Mouse (Mus musculus): ENCODE data around the gene Pknox2. TPM values are rescaled to one million over a fixed set of nuclear protein-coding genes. Genes with fewer than 3 reads are reported as not detected.

Pknox2 gene
- polyA plus RNA-seq, 1 experiment from 2014 or later = 13.2 TPM

GRCm38 (mm10) chr9:37122971-37123370 lies 24.2 kb downstream of the Pknox2 start:
- WGBS = 81% methylated on average over 6 of the region's 6 CpGs
- no peaks in the 10 kb centered on the region for H3K9me3 ChIP-seq (replicated peaks; ENCODE audit: control insufficient read depth, low read length)

GRCm38 (mm10) chr9:37122381-37122780 lies 24.8 kb downstream of the Pknox2 start:
- no peak for ATAC-seq (replicated peaks; ENCODE audit: insufficient number of reproducible peaks, low FRiP score, low TSS enrichment, low read depth)
- H3K9me3 ChIP-seq (replicated peaks; ENCODE audit: control insufficient read depth, low read length) = no peaks in the 10 kb centered on the region
- no peak for DNase-seq (ENCODE audit: low spot score)
- no peaks in the 10 kb centered on the region for H3K27me3 ChIP-seq (ENCODE audit: control insufficient read depth, insufficient read depth, low read length)
- 48% methylated on average over 1 of the region's 1 CpGs for WGBS
- no peaks in the 10 kb centered on the region for H3K36me3 ChIP-seq (replicated peaks; ENCODE audit: control insufficient read depth, insufficient read depth, low read depth, low read length)
- no peak overlapping the region for H3K9ac ChIP-seq (replicated peaks; ENCODE audit: low read length)
- no peak overlapping the region for H3K4me3 ChIP-seq (ENCODE audit: low read depth, low read length)
- H3K4me1 ChIP-seq (ENCODE audit: control insufficient read depth, insufficient read depth, low read length) = no peaks in the 10 kb centered on the region; the same call in 1 of the 2 replicates
- H3K27ac ChIP-seq (replicated peaks; ENCODE audit: low read depth, low read length) = no peak overlapping the region
- no peak overlapping the region for H3K4me2 ChIP-seq (ENCODE audit: low read depth, low read length)

More at GRCm38 (mm10) chr9:37122971-37123370, 24.2 kb downstream of the Pknox2 start:
- Histone ChIP-seq H3K27me3 (ENCODE audit: control insufficient read depth, insufficient read depth, low read length) (no peaks in the 10 kb centered on the region), H3K4me3 (ENCODE audit: low read depth, low read length) (no peak overlapping the region), H3K9ac (replicated peaks; ENCODE audit: low read length) (no peak overlapping the region), H3K36me3 (replicated peaks; ENCODE audit: control insufficient read depth, insufficient read depth, low read depth, low read length) (no peaks in the 10 kb centered on the region), H3K4me2 (ENCODE audit: low read depth, low read length) (no peak overlapping the region), H3K27ac (replicated peaks; ENCODE audit: low read depth, low read length) (no peak overlapping the region), H3K4me1 (ENCODE audit: control insufficient read depth, insufficient read depth, low read length) (no peaks in the 10 kb centered on the region; the same call in 1 of the 2 replicates)
- DNase-seq (ENCODE audit: low spot score) (no peak), ATAC-seq (replicated peaks; ENCODE audit: insufficient number of reproducible peaks, low FRiP score, low TSS enrichment, low read depth) (no peak)

GRCm38 (mm10) chr9:37121761-37122331 lies 25.4 kb downstream of the Pknox2 start:
- Histone ChIP-seq H3K4me1 (ENCODE audit: control insufficient read depth, insufficient read depth, low read length) (no peaks in the 10 kb centered on the region; the same call in 1 of the 2 replicates), H3K9me3 (replicated peaks; ENCODE audit: control insufficient read depth, low read length) (no peaks in the 10 kb centered on the region), H3K9ac (replicated peaks; ENCODE audit: low read length) (no peak overlapping the region), H3K27me3 (ENCODE audit: control insufficient read depth, insufficient read depth, low read length) (no peaks in the 10 kb centered on the region), H3K27ac (replicated peaks; ENCODE audit: low read depth, low read length) (no peak overlapping the region), H3K4me3 (ENCODE audit: low read depth, low read length) (no peak overlapping the region), H3K36me3 (replicated peaks; ENCODE audit: control insufficient read depth, insufficient read depth, low read depth, low read length) (no peaks in the 10 kb centered on the region), H3K4me2 (ENCODE audit: low read depth, low read length) (no peak overlapping the region)
- no peak for ATAC-seq (replicated peaks; ENCODE audit: insufficient number of reproducible peaks, low FRiP score, low TSS enrichment, low read depth)
- 67% methylated on average over 4 of the region's 4 CpGs for WGBS
- DNase-seq (ENCODE audit: low spot score) = no peak

GRCm38 (mm10) chr9:37120801-37121200 lies 26.4 kb downstream of the Pknox2 start:
- Histone ChIP-seq H3K9me3 (replicated peaks; ENCODE audit: control insufficient read depth, low read length) (no peaks in the 10 kb centered on the region), H3K36me3 (replicated peaks; ENCODE audit: control insufficient read depth, insufficient read depth, low read depth, low read length) (no peaks in the 10 kb centered on the region), H3K27ac (replicated peaks; ENCODE audit: low read depth, low read length) (no peak overlapping the region), H3K27me3 (ENCODE audit: control insufficient read depth, insufficient read depth, low read length) (no peaks in the 10 kb centered on the region), H3K4me1 (ENCODE audit: control insufficient read depth, insufficient read depth, low read length) (no peaks in the 10 kb centered on the region; the same call in 1 of the 2 replicates), H3K9ac (replicated peaks; ENCODE audit: low read length) (no peak overlapping the region), H3K4me3 (ENCODE audit: low read depth, low read length) (no peak overlapping the region), H3K4me2 (ENCODE audit: low read depth, low read length) (no peak overlapping the region)
- DNase-seq (ENCODE audit: low spot score) (no peak), ATAC-seq (replicated peaks; ENCODE audit: insufficient number of reproducible peaks, low FRiP score, low TSS enrichment, low read depth) (no peak)
- WGBS = 83% methylated on average over 6 of the region's 6 CpGs

GRCm38 (mm10) chr9:37117529-37117928 lies 29.7 kb downstream of the Pknox2 start:
- H3K36me3 ChIP-seq (replicated peaks; ENCODE audit: control insufficient read depth, insufficient read depth, low read depth, low read length) = no peaks in the 10 kb centered on the region
- H3K27ac ChIP-seq (replicated peaks; ENCODE audit: low read depth, low read length) = no peak overlapping the region
- H3K9me3 ChIP-seq (replicated peaks; ENCODE audit: control insufficient read depth, low read length) = no peaks in the 10 kb centered on the region
- no peak overlapping the region for H3K9ac ChIP-seq (replicated peaks; ENCODE audit: low read length)
- no peak overlapping the region for H3K4me3 ChIP-seq (ENCODE audit: low read depth, low read length)
- H3K4me1 ChIP-seq (ENCODE audit: control insufficient read depth, insufficient read depth, low read length) = peaks cover 3% of the 10 kb centered on the region; the same call in 1 of the 2 replicates
- 95% methylated on average over 2 of the region's 2 CpGs for WGBS
- ATAC-seq (replicated peaks; ENCODE audit: insufficient number of reproducible peaks, low FRiP score, low TSS enrichment, low read depth) (no peak), DNase-seq (ENCODE audit: low spot score) (no peak)
- no peak overlapping the region for H3K4me2 ChIP-seq (ENCODE audit: low read depth, low read length)
- H3K27me3 ChIP-seq (ENCODE audit: control insufficient read depth, insufficient read depth, low read length) = no peaks in the 10 kb centered on the region

- Histone ChIP-seq H3K36me3 (replicated peaks; ENCODE audit: control insufficient read depth, insufficient read depth, low read depth, low read length) (no peaks in the 10 kb centered on the region), H3K4me2 (ENCODE audit: low read depth, low read length) (no peak overlapping the region), H3K9ac (replicated peaks; ENCODE audit: low read length) (no peak overlapping the region), H3K27me3 (ENCODE audit: control insufficient read depth, insufficient read depth, low read length) (no peaks in the 10 kb centered on the region), H3K27ac (replicated peaks; ENCODE audit: low read depth, low read length) (no peak overlapping the region), H3K9me3 (replicated peaks; ENCODE audit: control insufficient read depth, low read length) (no peaks in the 10 kb centered on the region), H3K4me1 (ENCODE audit: control insufficient read depth, insufficient read depth, low read length) (0 out of 2 replicates have a peak, but pooled peaks cover 3% of the 10 kb centered on the region), H3K4me3 (ENCODE audit: low read depth, low read length) (no peak overlapping the region)
- WGBS = 75% methylated on average over 9 of the region's 9 CpGs
- ATAC-seq (replicated peaks; ENCODE audit: insufficient number of reproducible peaks, low FRiP score, low TSS enrichment, low read depth) (no peak), DNase-seq (ENCODE audit: low spot score) (no peak)
These were observed 30.4 kb downstream of the Pknox2 start for GRCm38 (mm10) chr9:37116632-37117413.

GRCm38 (mm10) chr9:37115820-37116219 lies 31.4 kb downstream of the Pknox2 start:
- ATAC-seq (replicated peaks; ENCODE audit: insufficient number of reproducible peaks, low FRiP score, low TSS enrichment, low read depth) (no peak), DNase-seq (ENCODE audit: low spot score) (no peak)
- no peak overlapping the region for H3K9ac ChIP-seq (replicated peaks; ENCODE audit: low read length)
- 0 out of 2 replicates have a peak, but pooled peaks cover 3% of the 10 kb centered on the region for H3K4me1 ChIP-seq (ENCODE audit: control insufficient read depth, insufficient read depth, low read length)
- H3K27me3 ChIP-seq (ENCODE audit: control insufficient read depth, insufficient read depth, low read length) = no peaks in the 10 kb centered on the region
- no peak overlapping the region for H3K4me3 ChIP-seq (ENCODE audit: low read depth, low read length)
- no peak overlapping the region for H3K4me2 ChIP-seq (ENCODE audit: low read depth, low read length)
- WGBS = 57% methylated on average over 7 of the region's 7 CpGs
- H3K9me3 ChIP-seq (replicated peaks; ENCODE audit: control insufficient read depth, low read length) = no peaks in the 10 kb centered on the region
- H3K36me3 ChIP-seq (replicated peaks; ENCODE audit: control insufficient read depth, insufficient read depth, low read depth, low read length) = no peaks in the 10 kb centered on the region
- H3K27ac ChIP-seq (replicated peaks; ENCODE audit: low read depth, low read length) = no peak overlapping the region
